Mouse (Mus musculus) liver, embryonic 14.5 days (tissue): ENCODE measurements around the gene Slc9a1. TPM values are rescaled to one million over a fixed set of nuclear protein-coding genes. Genes with fewer than 3 reads are reported as not detected.

Experiments used
- ATAC-seq: fragments of 200-750 bp; cut with Nextera tagmentation; 2 replicates; pipeline ENCODE4 v1.8.0; 2017; ENCODE audit warnings: moderate number of reproducible peaks, mild to moderate bottlenecking, moderate library complexity; ENCODE audit not compliant: insufficient read depth
- DNase-seq, 3 experiments: peaks; one replicate each; pipeline ENCODE4 v3.0.0-alpha.2; 2012 to 2013; ENCODE audit warnings: low read depth in 3 of 3, low spot score in 3 of 3
- H3K27ac ChIP-seq: fragments of 300-500 bp; sonication (generic); 2 replicates; pipeline ENCODE4 v1.5.1; 2014; ENCODE audit warnings: moderate library complexity, mild to moderate bottlenecking, control low read depth, inconsistent platforms
- H3K27me3 ChIP-seq: fragments of 300-500 bp; sonication (generic); 2 replicates; pipeline ENCODE4 v1.6.1; 2014; ENCODE audit warnings: mild to moderate bottlenecking, low read length, moderate library complexity; ENCODE audit not compliant: control insufficient read depth, insufficient read depth
- H3K36me3 ChIP-seq: fragments of 300-500 bp; sonication (generic); replicated peaks from 2 replicates; pipeline ENCODE4 v1.6.1; 2014; ENCODE audit warnings: low read depth; ENCODE audit not compliant: control insufficient read depth, insufficient read depth
- H3K4me1 ChIP-seq, 2 experiments: fragments of 200-500 bp in 1 of 2; fragments of 300-500 bp in 1 of 2; sonication (generic) in 1 of 2; replicated peaks; 2 replicates each; pipeline ENCODE4 v1.6.1; 2012 to 2014; ENCODE audit warnings: antibody characterized with exemption in 1 of 2, inconsistent platforms in 1 of 2, low read length in 1 of 2; ENCODE audit not compliant: control insufficient read depth in 2 of 2, insufficient read depth in 2 of 2
- H3K4me2 ChIP-seq: fragments of 300-500 bp; sonication (generic); 2 replicates; pipeline ENCODE4 v1.6.1; 2014; ENCODE audit warnings: low read depth, mild to moderate bottlenecking, control low read depth, moderate library complexity
- H3K4me3 ChIP-seq, 2 experiments: fragments of 200-500 bp in 1 of 2; fragments of 300-500 bp in 1 of 2; sonication (generic) in 1 of 2; 2 replicates each; pipeline ENCODE4 v1.5.1; 2012 to 2014; ENCODE audit warnings: low read depth in 2 of 2, low read length in 2 of 2, mild to moderate bottlenecking in 2 of 2, control low read depth in 1 of 2, inconsistent platforms in 1 of 2, moderate library complexity in 1 of 2; ENCODE audit not compliant: insufficient read depth in 1 of 2
- H3K9ac ChIP-seq: fragments of 300-500 bp; sonication (generic); replicated peaks from 2 replicates; pipeline ENCODE4 v1.6.1; 2014; ENCODE audit warnings: mild to moderate bottlenecking, control low read depth, moderate library complexity
- H3K9me3 ChIP-seq: fragments of 300-500 bp; sonication (generic); 2 replicates; pipeline ENCODE4 v1.6.1; 2016; ENCODE audit warnings: low read length, mixed read lengths; ENCODE audit not compliant: control insufficient read depth
- CTCF ChIP-seq: IDR thresholded peaks from 2 replicates; pipeline ENCODE4 v1.5.1; 2016; ENCODE audit warnings: antibody characterized with exemption, low read depth, control low read depth
- EP300 ChIP-seq: IDR thresholded peaks from 2 replicates; pipeline ENCODE4 v1.6.1; 2016; ENCODE audit warnings: antibody characterized with exemption, low read depth
- WGBS: fragments of 180-500 bp; shearing (Covaris S2); extraction: QIAGEN DNeasy Blood & Tissue Kit; methylation state at CpG from one replicate; pipeline ENCODE4 v1.1.7; 2014; ENCODE audit not compliant: insufficient replicate concordance; 5-methylcytosine and 5-hydroxymethylcytosine counted together
- polyA plus RNA-seq, 2 experiments: library from polyadenylated mRNA; depleted of rRNA in 1 of 2; stranded (reverse) in 1 of 2; unstranded in 1 of 2; fragments of >200 nt; fragmentation: Nextera tagmentation in 1 of 2; extraction: Ambion mirVana in 1 of 2; gene quantifications; 2 replicates each; pipeline versions ENCODE4 v1.2.1 to v1.2.3; 2012 to 2014

Gene Slc9a1
- polyA plus RNA-seq, 2 experiments: 2.1 to 6.7 TPM

DNA sequence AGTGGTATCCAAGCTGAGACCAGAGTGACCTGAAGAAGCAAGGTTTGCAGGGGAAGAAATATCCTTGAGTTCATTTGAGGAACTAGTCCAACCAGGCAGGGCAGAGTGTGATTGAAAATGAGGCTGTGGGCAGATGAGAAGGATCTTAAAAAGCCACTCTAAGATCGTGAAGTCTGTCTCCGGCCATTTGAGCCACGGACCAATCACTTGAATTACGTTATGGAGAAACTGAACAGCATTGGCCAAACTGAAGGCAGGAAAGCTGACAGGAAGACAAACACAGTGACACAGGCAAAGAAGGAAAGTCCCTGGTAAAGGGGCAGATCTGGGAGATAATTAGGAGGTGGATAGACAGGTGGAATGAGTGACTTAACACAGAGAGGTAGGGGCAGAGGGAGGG lies 22.9 kb upstream of the Slc9a1 start:
- Histone ChIP-seq H3K4me2 (no peak overlapping the region), H3K9me3 (no peaks in the 10 kb centered on the region), H3K4me3 (no peak overlapping the region), H3K27ac (no peak overlapping the region), H3K9ac (no peak overlapping the region), H3K36me3 (no peaks in the 10 kb centered on the region), H3K4me1 (no peaks in the 10 kb centered on the region), H3K27me3 (no peaks in the 10 kb centered on the region)
- DNase-seq (no peak), ATAC-seq (no peak)
- no peak for TF ChIP-seq EP300
- TF ChIP-seq CTCF: no peak
- WGBS: 25% methylated on average over 4 of the region's 4 CpGs

DNA sequence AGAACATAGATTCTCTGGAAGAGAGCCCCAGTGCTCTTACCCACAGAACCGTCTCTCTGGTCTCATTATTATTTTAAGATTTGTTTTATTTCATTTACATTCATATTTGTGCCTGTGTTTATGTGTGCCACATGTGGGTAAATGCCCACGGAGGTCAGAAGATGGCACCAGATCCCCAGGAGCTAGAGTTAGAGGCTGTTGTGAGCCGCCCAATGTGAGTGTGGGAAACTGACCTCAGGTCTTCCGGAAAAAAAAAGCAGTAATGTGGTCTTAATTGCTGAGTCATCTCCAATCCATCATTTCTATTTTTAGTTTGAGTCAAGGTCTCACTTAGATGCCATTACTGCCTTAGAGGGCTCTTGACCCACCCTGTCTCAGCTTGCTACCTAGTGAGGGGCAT lies 21.9 kb upstream of the Slc9a1 start:
- Histone ChIP-seq H3K27me3 (no peaks in the 10 kb centered on the region), H3K4me2 (no peak overlapping the region), H3K27ac (no peak overlapping the region), H3K9ac (no peak overlapping the region), H3K4me3 (no peak overlapping the region), H3K9me3 (no peaks in the 10 kb centered on the region), H3K4me1 (peaks cover 0 to under 1% of the 10 kb centered on the region in 2 experiments; a peak in 2 of 4 replicates), H3K36me3 (no peaks in the 10 kb centered on the region)
- WGBS: 45% methylated on average over 4 of the region's 4 CpGs
- TF ChIP-seq EP300 (no peak), CTCF (peak; percentile 49)
- ATAC-seq (no peak), DNase-seq (no peak)

DNA sequence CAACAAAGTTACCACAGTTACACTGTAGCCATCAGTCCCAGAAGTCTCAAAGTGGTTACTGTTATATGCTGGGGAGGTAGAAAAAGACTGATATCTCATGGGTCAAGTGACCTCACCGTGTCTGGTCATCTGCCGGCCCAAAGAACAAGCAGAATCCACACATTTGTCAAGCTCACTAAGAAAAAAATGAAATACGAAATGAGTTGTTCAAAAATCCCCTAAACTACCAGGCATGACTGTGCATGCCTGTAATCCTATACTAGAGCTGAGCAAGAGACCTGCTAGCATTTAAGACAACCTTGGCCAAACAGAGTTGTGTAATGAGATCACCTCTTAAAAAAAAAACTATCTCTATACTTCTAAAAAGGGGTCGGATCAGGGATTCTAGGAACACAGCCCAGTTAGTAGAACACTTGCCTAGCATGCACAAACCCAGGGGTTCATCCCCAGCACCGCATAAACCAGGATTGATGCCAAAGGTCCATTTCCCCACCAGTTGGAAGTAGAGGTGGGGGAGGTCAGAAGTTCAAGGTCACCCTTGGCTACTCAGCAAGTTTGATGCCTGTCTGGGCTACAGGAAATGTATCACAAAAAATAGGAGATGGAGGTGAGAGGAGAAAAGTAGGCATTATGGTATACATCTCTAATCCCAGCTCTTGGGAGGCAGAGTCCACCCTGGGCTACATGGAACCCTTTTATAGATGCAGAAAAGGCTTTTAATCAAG lies 21.3 kb upstream of the Slc9a1 start:
- Histone ChIP-seq H3K4me3 (no peak overlapping the region), H3K4me1 (peaks cover 3 to 7% of the 10 kb centered on the region in 2 experiments; a peak in 3 of 4 replicates), H3K36me3 (no peaks in the 10 kb centered on the region), H3K27me3 (no peaks in the 10 kb centered on the region), H3K9me3 (no peaks in the 10 kb centered on the region), H3K9ac (no peak overlapping the region), H3K27ac (no peak overlapping the region), H3K4me2 (no peak overlapping the region)
- TF ChIP-seq CTCF: no peak
- no peak for TF ChIP-seq EP300
- ATAC-seq: no peak
- DNase-seq: no peak
- 67% methylated on average over 5 of the region's 5 CpGs for WGBS

DNA sequence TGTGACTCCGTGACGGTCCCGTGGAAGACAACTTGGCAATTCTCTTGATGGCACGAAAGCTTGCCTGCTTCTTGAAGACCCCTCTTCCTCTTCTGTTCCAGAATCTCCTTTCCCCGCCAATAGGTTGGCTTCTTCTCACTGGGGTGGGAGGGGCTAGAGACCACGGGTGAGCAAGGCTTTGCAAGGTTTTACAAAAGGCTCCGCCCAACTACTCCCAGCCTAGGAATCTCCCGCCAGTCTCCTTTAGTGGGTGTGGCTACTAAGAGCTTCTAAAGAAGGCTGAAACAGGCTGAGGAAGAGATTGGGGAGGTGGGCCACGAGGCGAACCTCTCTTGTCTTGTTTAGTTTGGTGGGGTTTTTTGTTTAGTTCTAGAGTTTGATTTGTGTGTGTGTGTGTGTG lies 16.7 kb upstream of the Slc9a1 start:
- Histone ChIP-seq H3K27me3 (no peaks in the 10 kb centered on the region), H3K4me3 (0 out of 4 replicates have a peak overlapping the region, but pooled peaks of 1 of the 2 experiments have one; percentile 7), H3K9ac (no peak overlapping the region), H3K36me3 (no peaks in the 10 kb centered on the region), H3K4me1 (peaks cover 4 to 15% of the 10 kb centered on the region in 2 experiments), H3K4me2 (no peak overlapping the region), H3K27ac (no peak overlapping the region), H3K9me3 (no peaks in the 10 kb centered on the region)
- TF ChIP-seq CTCF (no peak), EP300 (no peak)
- ATAC-seq: no peak
- WGBS: 51% methylated on average over 10 of the region's 10 CpGs
- DNase-seq: no peak

DNA sequence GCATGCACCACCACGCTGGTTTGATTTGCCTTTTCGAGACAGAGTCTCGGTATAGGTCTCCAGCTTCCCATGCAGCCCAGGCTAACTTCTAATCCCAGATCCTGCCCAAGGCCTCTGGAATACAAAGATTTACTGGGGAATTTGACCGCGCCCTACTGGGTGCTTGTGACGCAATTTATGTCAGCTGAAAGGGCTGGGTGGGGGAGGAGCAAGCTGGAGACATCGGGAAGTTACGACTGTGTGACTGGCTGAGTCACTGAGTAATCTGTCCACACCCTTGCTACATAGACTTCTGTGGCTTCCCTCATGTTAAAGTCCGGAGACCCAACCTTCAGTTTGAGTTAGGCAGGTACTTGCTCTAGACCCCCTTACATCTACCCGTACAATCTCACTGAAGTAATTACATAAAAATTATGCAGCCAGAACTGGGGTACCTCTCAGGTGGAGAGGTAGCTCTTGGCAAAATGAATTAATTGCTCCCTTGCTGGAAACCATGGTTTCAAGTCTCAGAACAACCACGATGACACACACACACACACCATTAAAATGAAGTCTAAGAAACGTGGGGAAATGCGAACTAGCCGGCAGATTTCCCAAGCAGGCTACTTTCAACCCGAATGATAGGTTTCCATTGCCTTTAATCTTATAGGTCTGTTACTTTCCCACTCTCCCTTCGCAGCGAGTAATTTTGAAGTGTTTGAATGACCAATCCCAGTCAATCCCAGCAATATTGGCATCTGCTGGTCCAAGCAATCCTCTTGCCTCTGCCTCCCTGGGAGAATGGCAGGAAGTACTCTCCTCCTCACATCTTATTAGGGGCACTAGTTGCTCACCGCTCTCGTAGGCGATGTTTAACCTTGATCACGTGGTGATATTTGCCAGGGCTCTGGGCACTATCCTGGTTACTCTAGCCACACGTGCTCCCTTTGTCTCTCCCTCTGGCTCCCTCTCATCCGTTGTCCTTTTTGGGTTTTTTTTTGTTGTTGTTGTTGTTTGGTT lies 15.8 kb upstream of the Slc9a1 start, which contains the start of gene Wdtc1:
Wdtc1 (minus strand) TSS at position 115 of the 999 bp plus-strand sequence.
- ATAC-seq (peak; percentile 55; the same call in 1 of the 2 replicates), DNase-seq (peak in 1 of 3 experiments; percentile 50)
- Histone ChIP-seq H3K4me3 (0 out of 4 replicates have a peak within 1 kb of the TSS, but pooled peaks of 1 of the 2 experiments have one; percentile 7), H3K27me3 (no peaks in the 10 kb centered on the region), H3K27ac (no peak within 1 kb of the TSS), H3K36me3 (no peaks in the 10 kb centered on the region), H3K9ac (no peak within 1 kb of the TSS), H3K4me1 (peaks cover 4 to 15% of the 10 kb centered on the region in 2 experiments), H3K9me3 (no peaks in the 10 kb centered on the region), H3K4me2 (peak within 1 kb of the TSS; percentile 8; the same call in 1 of the 2 replicates)
- 64% methylated on average over 23 of the region's 23 CpGs for WGBS
- TF ChIP-seq EP300: no peak
- no peak for TF ChIP-seq CTCF
